Mouse (Mus musculus) heart, postnatal 25 days (tissue): Measurements from ENCODE around the gene Sbds. TPM values are rescaled to one million over a fixed set of nuclear protein-coding genes. Genes with fewer than 3 reads are reported as not detected.
"Not testable (repeated sequence)": the region's sequence is repeated elsewhere in the genome, so short reads cannot be mapped to it uniquely, and the experiment has no call there.

Source experiments
- DNase-seq: peaks from one replicate; pipeline ENCODE4 v3.0.0; 2022; ENCODE audit warnings: low spot score
- intact Hi-C: fragments of 180-260 bp; cut with DNase I; formaldehyde crosslinking; loops from one replicate; pipeline ENCODE4 v1.15.1; 2025
- total RNA-seq, 2 experiments: library from RNA; stranded (reverse); gene quantifications; 2 replicates each; pipeline ENCODE4 v1.2.3; 2021

Gene Sbds
- total RNA-seq, 2 experiments from 2014 or later: 39.2 to 43.9 TPM

- intact Hi-C loops: no loop called here
Observed at GRCm38 (mm10) chr5:130257303-130257702, 2.0 kb upstream of the Sbds start.

DNA sequence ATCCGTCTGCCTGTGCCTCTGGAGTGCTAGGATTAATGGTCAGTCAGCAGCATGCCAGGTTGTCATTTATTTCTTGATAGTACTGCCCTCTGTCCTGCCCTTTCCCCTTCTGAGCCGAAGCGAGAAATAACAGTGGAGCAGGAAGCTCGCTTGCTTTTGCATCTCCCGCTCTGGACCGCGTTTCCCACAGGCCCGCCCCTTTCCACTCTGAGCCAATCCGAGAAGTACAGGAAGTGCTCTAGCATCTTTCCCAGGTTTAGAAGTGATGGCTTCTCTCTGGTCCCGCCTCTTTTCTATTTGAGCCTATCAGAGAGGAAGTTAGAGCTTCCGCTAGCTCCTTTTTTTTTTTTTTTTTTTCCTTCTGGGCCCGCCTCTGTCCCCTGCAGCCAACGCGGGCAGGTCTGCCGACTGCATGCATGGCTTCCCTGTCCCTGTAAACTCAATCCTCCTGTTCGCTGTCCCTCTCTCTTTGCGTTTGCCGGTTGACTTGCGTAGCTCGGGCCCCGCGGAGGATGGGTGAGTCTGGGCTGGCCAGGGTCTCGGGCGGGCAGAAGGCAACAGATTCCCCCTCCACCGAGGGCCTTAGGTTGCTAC is 1.4 kb upstream of the Sbds start:
- DNase-seq: peak; percentile 92
- intact Hi-C loops: no loop called here

More at GRCm38 (mm10) chr5:130257303-130257702, 2.0 kb upstream of the Sbds start:
- DNase-seq: no peak

DNA sequence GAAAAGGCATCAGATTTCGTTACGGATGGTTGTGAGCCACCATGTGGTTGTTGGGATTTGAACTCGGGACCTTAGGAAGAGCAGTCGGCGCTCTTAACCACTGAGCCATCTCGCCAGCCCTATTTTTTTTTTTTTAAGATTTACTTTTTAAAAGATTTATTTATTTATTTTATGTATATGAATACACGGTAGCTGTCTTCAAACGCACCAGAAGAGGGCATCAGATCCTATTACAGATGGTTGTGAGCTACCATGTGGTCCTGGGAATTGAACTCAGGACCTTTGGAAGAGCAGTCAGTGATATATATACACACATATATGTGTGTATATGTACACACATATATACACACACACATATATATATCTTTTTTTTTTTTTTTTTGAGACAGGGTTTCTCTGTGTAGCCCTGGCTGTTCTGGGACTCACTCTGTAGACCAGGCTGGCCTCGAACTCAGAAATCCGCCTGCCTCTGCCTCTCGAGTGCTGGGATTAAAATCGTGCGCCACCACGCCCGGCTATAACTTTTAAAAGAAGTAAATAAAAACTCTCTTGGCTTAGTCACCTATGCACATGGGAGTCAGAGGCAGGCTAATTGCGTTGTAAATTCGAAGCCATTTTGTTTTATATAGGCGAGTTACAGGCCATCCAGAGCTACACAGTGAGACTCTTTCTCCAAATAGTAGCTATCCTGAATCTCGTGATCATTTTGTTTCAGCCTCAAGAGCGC is 632 bp upstream of the Sbds start:
- DNase-seq, intact Hi-C loops: not testable (repeated sequence)

DNA sequence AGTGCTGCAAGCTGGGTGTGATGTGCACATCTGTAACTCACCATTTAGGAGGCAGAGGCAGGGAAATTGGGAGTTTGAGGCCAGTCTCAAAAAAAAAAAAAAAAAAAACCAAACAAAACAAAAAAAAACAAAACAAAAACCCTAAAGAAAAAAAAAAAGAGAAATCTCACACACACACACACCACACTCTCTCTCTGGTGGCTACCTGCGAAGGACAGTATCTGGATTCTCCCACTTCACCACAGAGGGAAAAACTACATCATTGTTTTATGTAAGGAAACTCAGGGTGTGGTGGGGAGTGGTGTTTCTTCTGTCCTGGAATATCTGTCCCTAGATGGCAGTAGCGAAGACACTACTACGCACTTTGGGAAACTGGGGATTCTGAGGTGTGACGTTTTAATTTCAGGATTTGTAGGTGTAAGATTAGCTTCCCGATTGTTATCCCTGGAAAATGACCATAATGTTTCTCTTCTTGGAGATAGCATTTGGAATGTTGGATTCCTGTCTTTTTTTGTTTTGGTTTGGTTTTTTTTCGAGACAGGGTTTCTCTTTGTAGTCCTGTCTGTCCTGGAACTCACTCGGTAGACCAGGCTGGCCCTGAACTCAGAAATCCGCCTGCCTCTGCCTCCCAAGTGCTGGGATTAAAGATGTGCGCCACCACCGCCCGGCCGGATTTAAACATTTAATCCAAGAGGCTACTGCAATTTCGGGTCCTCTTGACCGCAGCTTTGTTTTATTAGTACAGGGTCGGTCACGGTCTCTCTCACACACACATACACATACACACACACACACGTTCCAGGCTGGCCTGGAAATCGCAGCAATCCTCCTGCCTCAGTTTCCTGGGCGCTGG is 940 bp downstream of the Sbds start:
- intact Hi-C loops: no loop called here
- no peak for DNase-seq

DNA sequence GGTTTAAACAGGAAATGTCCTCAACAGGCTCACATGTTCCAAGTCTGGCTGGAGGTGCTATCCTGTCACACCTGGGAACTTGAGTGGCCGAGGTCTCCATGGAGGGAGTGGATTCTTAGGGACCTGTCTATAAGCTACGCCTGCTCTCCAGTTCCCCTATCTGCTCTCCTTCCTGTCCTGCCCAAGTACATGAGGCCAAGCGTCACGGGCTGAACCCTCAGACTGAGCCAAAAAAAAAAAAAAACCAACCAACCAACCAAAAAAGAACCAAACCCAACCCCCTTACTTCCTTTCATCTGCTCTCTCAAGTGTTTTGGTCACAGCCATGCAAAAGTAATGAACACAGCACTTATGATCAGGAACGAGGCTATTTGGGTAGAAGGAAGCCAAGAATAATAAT is 7.5 kb downstream of the Sbds start:
- DNase-seq: no peak

GRCm38 (mm10) chr5:130241426-130241825 is 13.9 kb downstream of the Sbds start:
- intact Hi-C loops: no loop called here
- no peak for DNase-seq

More for the DNA sequence above, 7.5 kb downstream of the Sbds start:
- intact Hi-C loops: no loop called here

- DNase-seq: no peak
- intact Hi-C loops: no loop called here
Observed at GRCm38 (mm10) chr5:130239856-130240255, 15.5 kb downstream of the Sbds start.

GRCm38 (mm10) chr5:130239236-130239635 is 16.1 kb downstream of the Sbds start:
- intact Hi-C loops: no loop called here
- DNase-seq: no peak

GRCm38 (mm10) chr5:130236302-130236701 is 19.0 kb downstream of the Sbds start:
- DNase-seq: no peak
- intact Hi-C loops: no loop called here

DNA sequence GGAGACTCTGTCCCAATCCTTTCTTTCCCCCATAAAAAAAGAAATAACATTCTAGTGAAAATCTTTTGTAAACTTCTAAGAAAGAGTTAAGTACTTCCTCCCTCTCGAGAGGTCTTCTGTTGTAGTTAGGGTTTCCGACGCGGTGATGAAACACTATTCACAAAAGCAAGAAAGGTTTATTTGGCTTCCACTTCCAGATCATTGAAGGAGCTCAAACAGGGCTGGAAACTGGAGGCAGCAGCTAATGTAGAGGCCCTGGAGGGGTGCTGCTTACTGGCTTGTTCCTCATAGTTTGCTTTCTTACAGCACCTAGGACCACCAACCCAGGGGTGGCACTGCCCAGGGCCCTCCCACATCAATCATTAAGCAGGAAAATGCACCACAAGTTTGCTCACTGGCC is 27.2 kb downstream of the Sbds start:
- no peak for DNase-seq
- intact Hi-C loops: no loop called here

DNA sequence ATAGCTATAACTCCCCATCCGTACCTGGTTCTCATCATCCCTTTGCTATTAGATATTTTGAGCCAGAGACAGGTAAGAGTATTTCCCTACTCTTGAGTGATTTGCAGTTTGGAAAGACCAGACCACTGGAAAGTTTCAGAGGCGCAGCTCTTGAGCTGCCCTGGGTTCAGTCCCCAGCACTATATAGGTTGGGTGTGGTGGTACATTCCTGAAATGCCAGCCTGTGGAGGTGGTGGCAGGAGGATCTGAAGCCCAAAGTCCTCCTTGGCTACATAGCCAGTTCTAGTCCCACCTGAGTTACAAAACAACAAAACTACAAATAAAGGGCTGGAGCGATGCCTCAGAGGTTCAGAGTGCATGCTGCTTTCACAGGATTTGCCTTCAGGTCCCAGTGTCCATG is 28.5 kb downstream of the Sbds start:
- no peak for DNase-seq
- intact Hi-C loops: no loop called here

- DNase-seq: peak; percentile 89
- intact Hi-C loops: loop anchor here (5.0 kb wide), 1 partner anchor 220 kb away; the partner anchor contains the start of gene Gusb
Observed at GRCm38 (mm10) chr5:130222146-130223004, 33.0 kb downstream of the Sbds start.

DNA sequence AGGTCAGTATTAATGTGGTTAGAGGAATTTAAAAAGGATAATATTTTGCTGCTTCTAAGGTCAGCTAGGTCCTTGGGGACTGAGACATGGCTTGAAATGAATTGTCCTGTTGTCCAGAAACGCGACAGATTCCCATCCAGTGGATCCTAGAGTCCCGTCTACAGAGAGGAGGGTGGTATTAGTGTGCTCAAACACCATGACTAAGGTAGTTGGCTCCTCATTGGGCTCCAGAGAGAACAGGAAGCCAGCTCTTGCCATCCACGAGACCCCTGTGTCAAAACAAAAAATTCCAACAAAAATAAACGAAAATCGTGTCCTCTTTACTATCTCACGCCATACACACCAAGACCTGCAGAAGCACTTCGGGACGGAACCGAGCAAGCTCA is 33.6 kb downstream of the Sbds start:
- DNase-seq: no peak
- intact Hi-C loops: loop anchor here (5.0 kb wide), 1 partner anchor 219 kb away; the partner anchor contains the start of gene Gusb

- intact Hi-C loops: loop anchor here (5.0 kb wide), 1 partner anchor 219 kb away; the partner anchor contains the start of gene Gusb
- DNase-seq: no peak
Observed at GRCm38 (mm10) chr5:130221316-130221715, 34.0 kb downstream of the Sbds start.

GRCm38 (mm10) chr5:130218336-130218735 is 37.0 kb downstream of the Sbds start:
- no peak for DNase-seq
- intact Hi-C loops: no loop called here

DNA sequence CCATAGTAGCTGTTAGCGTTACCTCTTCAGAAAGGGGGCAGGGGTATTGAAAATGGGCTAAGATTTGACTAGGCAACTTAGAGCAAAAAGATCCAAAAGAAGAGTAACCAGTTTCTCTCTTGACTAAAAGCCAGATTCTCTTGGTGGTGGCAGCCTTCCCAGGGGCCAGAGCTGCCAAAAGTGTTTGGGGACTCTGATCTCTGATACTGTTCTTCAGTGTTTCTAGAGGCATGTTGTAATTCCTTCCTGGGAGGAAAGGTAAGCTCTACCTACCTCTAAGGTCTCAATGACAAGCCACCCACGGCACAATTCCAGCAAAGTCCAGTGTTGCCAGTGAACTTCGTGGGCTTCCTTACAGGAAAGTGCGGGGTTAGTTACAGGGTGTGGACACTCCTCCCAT is 37.9 kb downstream of the Sbds start:
- intact Hi-C loops: no loop called here
- no peak for DNase-seq

GRCm38 (mm10) chr5:130216781-130217180 is 38.5 kb downstream of the Sbds start, which contains the start of gene Tmem248:
Gene Tmem248, plus strand, starts transcription at chr5:130217081.
- no peak for DNase-seq
- intact Hi-C loops: no loop called here

GRCm38 (mm10) chr5:130212956-130213355 is 42.4 kb downstream of the Sbds start:
- no peak for DNase-seq
- intact Hi-C loops: no loop called here

GRCm38 (mm10) chr5:130207299-130207698 is 48.0 kb downstream of the Sbds start:
- intact Hi-C loops: no loop called here
- no peak for DNase-seq
